ENCODE assay signal across 9 mouse cellular contexts in the genomic region with DNA sequence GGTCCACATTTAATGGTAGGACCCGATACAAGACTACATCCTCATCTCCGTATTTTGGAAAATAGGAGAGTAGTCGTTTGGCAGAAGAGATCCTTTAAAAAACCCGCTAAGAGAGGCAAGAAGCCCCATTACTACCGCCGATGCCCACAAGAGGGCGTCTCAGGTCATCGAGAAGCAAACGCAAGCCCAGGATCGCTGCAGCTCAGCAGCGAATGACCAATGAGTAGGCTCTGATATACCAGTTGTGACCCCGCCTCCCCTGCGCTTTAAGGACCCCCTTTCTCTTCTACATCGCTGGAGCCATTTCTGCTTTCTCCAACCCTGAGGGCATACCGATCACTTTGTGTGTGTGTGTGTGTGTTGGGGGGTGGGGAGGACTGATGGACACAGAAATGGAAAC.
DNase-seq lines count a peak whose midpoint lies in the region; ATAC-seq lines count a peak whose summit lies in the region.
"Had no signal": no experiment of that assay in that cellular context is flagged by ENCODE, and none has a peak within 500 bp of the region (broad histone marks: within the 10 kb centered on the region; RNA-seq: fewer than 3 reads in every experiment).

No protein-coding gene starts in this region.

- peaks cover 12% of the 10 kb centered on the region for H3K4me1 ChIP-seq in brown adipose tissue, adult 24 weeks (ENCODE audit: control insufficient read depth, insufficient read depth, insufficient read length, low read length)
- H3K4me1 ChIP-seq in forebrain, embryonic 11.5 days (replicated peaks; ENCODE audit: control insufficient read depth, insufficient read depth, low read length): no peaks in the 10 kb centered on the region
- H3K4me1 ChIP-seq in heart, embryonic 16.5 days (ENCODE audit: control insufficient read depth, insufficient read depth, low read length): no peaks in the 10 kb centered on the region
- no peaks in the 10 kb centered on the region for H3K4me1 ChIP-seq in liver, embryonic 13.5 days (replicated peaks)
- peaks cover 2% of the 10 kb centered on the region; the same call in 1 of the 2 replicates for H3K4me1 ChIP-seq in stomach, embryonic 15.5 days

- peak overlapping the region; percentile 63 for H3K4me3 ChIP-seq in brown adipose tissue, adult 24 weeks (ENCODE audit: insufficient read depth, low read depth, low read length)
- peak overlapping the region; percentile 23 for H3K4me3 ChIP-seq in forebrain, embryonic 11.5 days (ENCODE audit: low read depth, low read length)
- H3K4me3 ChIP-seq in heart, embryonic 16.5 days (ENCODE audit: low read length): peak overlapping the region; percentile 54
- peak overlapping the region; percentile 39 for H3K4me3 ChIP-seq in liver, embryonic 13.5 days (replicated peaks)
- H3K4me3 ChIP-seq in stomach, embryonic 15.5 days (replicated peaks): peak overlapping the region; percentile 40

- DNase-seq in forebrain, embryonic 11.5 days (ENCODE audit: low spot score): peak; percentile 94
- peak; percentile 87 to 96 for DNase-seq in kidney, postnatal 25 days
- DNase-seq in liver, embryonic 13.5 days: peak; percentile 40
- peak; percentile 93 for DNase-seq in neural tube, embryonic 10.5 days (ENCODE audit: extremely low spot score, low spot score)

- H3K36me3 ChIP-seq in forebrain, embryonic 11.5 days (ENCODE audit: control insufficient read depth, insufficient read depth, low read length): no peaks in the 10 kb centered on the region
- no peaks in the 10 kb centered on the region for H3K36me3 ChIP-seq in heart, embryonic 16.5 days (ENCODE audit: control insufficient read depth, insufficient read depth)
- no peaks in the 10 kb centered on the region for H3K36me3 ChIP-seq in liver, embryonic 13.5 days
- H3K36me3 ChIP-seq in stomach, embryonic 15.5 days: no peaks in the 10 kb centered on the region

- H3K9me3 ChIP-seq in forebrain, embryonic 11.5 days (ENCODE audit: control insufficient read depth, low read length): no peaks in the 10 kb centered on the region
- no peaks in the 10 kb centered on the region for H3K9me3 ChIP-seq in heart, embryonic 16.5 days (replicated peaks; ENCODE audit: control insufficient read depth, low read length)
- no peaks in the 10 kb centered on the region for H3K9me3 ChIP-seq in liver, embryonic 13.5 days (replicated peaks)
- no peaks in the 10 kb centered on the region for H3K9me3 ChIP-seq in stomach, embryonic 15.5 days

- H3K9ac ChIP-seq in forebrain, embryonic 11.5 days (ENCODE audit: low read length): peak overlapping the region; percentile 6; the same call in 1 of the 2 replicates
- peak overlapping the region; percentile 42 for H3K9ac ChIP-seq in heart, embryonic 16.5 days (ENCODE audit: low read length)
- H3K9ac ChIP-seq in liver, embryonic 13.5 days: no peak overlapping the region
- no peak overlapping the region for H3K9ac ChIP-seq in stomach, embryonic 15.5 days

- H3K27me3 ChIP-seq in forebrain, embryonic 11.5 days (ENCODE audit: control insufficient read depth, insufficient read depth, low read length): no peaks in the 10 kb centered on the region
- peaks cover 6% of the 10 kb centered on the region for H3K27me3 ChIP-seq in heart, embryonic 16.5 days (ENCODE audit: control insufficient read depth, insufficient read depth, low read length)
- peaks cover 12% of the 10 kb centered on the region; the same call in 1 of the 2 replicates for H3K27me3 ChIP-seq in liver, embryonic 13.5 days
- H3K27me3 ChIP-seq in stomach, embryonic 15.5 days (replicated peaks): no peaks in the 10 kb centered on the region

- ATAC-seq in CD4-positive, CD25-positive, alpha-beta regulatory T cell, adult 4 months: peak; percentile 89
- peak; percentile 90 for ATAC-seq in forebrain, embryonic 11.5 days (replicated peaks; ENCODE audit: low FRiP score)
- peak; percentile 32; the same call in 1 of the 2 replicates for ATAC-seq in heart, embryonic 16.5 days (replicated peaks; ENCODE audit: extremely low read depth, insufficient read depth, low FRiP score)
- no peak for ATAC-seq in liver, embryonic 13.5 days (ENCODE audit: low read depth)
- ATAC-seq in stomach, embryonic 15.5 days (ENCODE audit: insufficient read depth, low FRiP score, low read depth): peak; percentile 59

- peak overlapping the region; percentile 39 for H3K4me2 ChIP-seq in forebrain, embryonic 11.5 days (ENCODE audit: low read depth, low read length, severe bottlenecking)
- H3K4me2 ChIP-seq in heart, embryonic 16.5 days (ENCODE audit: low read depth, low read length): peak overlapping the region; percentile 83
- peak overlapping the region; percentile 51 for H3K4me2 ChIP-seq in liver, embryonic 13.5 days
- H3K4me2 ChIP-seq in stomach, embryonic 15.5 days: peak overlapping the region; percentile 61

- no peak overlapping the region for H3K27ac ChIP-seq in brown adipose tissue, adult 24 weeks (replicated peaks; ENCODE audit: low read depth, low read length)
- H3K27ac ChIP-seq in forebrain, embryonic 11.5 days (ENCODE audit: low read depth, low read length): no peak overlapping the region
- H3K27ac ChIP-seq in heart, embryonic 16.5 days (ENCODE audit: low read length): no peak overlapping the region
- no peak overlapping the region for H3K27ac ChIP-seq in liver, embryonic 13.5 days
- no peak overlapping the region for H3K27ac ChIP-seq in stomach, embryonic 15.5 days
- H3K27ac ChIP-seq: macrophage had no signal

- 2% methylated on average over 15 of the region's 15 CpGs for WGBS in forebrain, embryonic 11.5 days
- WGBS in heart, embryonic 16.5 days: 1% methylated on average over 15 of the region's 15 CpGs
- 1% methylated on average over 15 of the region's 15 CpGs for WGBS in liver, embryonic 13.5 days (ENCODE audit: insufficient replicate concordance)
- WGBS in stomach, embryonic 15.5 days: 1% methylated on average over 15 of the region's 15 CpGs

Comparison
In these comparisons a context has a peak if more than half of its experiments do, and no peak if none do; other contexts are left out.
1. DNase-seq: peak in every context shown above with its lines; median percentile 94 in forebrain, embryonic 11.5 days; 93 in neural tube, embryonic 10.5 days; 92 in kidney, postnatal 25 days; 40 in liver, embryonic 13.5 days.
2. H3K9ac ChIP-seq: peak in forebrain, embryonic 11.5 days (single experiment) and heart, embryonic 16.5 days (single experiment); none in liver, embryonic 13.5 days (single experiment) and stomach, embryonic 15.5 days (single experiment).
3. Peak in every context shown above with its lines, with median percentiles within 50 percentile points of each other: H3K4me3 ChIP-seq and H3K4me2 ChIP-seq.